Mouse (Mus musculus) B cell, adult 62 days (primary cell): Measurements from ENCODE around the gene Limk2. TPM values are rescaled to one million over a fixed set of nuclear protein-coding genes. Genes with fewer than 3 reads are reported as not detected.

Experiments
- total RNA-seq: library from RNA; stranded (reverse); gene quantifications from 4 replicates; pipeline ENCODE4 v1.2.4, GENCODE M21; 2023

Limk2 gene
- 76.5 to 81.8 TPM (median 80.0 TPM) in 4 replicates for total RNA-seq

GRCm38 (mm10) chr11:3408997-3409732 is at the start of gene Limk2:
TSS of gene Limk2 (minus strand) at chr11:3409189.

GRCm38 (mm10) chr11:3452167-3452639 is 43.2 kb upstream of the Limk2 start, which contains the start of gene Rnf185:
TSS of gene Rnf185 (minus strand) at chr11:3452363.

DNA sequence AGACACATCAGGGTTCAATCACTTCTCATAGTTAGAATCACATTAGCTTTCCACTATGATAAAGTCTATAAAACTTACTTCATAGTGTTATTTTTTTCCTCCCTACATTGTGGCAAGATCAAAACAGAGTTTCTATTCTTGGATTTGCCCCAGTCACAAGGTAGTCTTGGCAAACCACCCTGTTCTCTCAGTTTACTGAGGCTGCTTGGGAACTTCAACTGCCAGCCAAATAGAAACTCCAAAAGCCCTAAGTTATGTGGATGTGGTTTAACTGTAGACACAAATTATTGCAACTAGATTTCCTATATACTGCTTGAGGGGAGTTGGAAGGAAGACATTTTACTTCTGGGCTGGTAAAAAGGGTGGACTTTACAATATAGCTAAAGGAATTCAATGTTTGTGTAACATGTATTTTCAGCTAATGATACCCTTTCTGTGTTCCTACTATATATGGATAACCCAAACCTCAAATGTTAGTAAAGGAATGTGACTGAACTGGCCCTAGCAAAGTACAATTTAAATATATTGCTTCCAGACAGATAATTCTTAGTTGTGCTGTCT is 79.0 kb downstream of the Limk2 start, which contains the start of gene Pik3ip1:
Gene Pik3ip1, plus strand, starts transcription at position 511 of the 561 bp plus-strand sequence.

Other genes starting within 250 kb of the Limk2 start
- gene Sfi1, start 215.7 kb downstream of the Limk2 start, total RNA-seq: 162 to 228 TPM (median 199 TPM) in 4 replicates
- gene Eif4enif1, start 206.8 kb downstream of the Limk2 start, total RNA-seq: 90.2 to 104 TPM (median 97.4 TPM) in 4 replicates
- gene Drg1, start 142.8 kb downstream of the Limk2 start, total RNA-seq: 62.8 to 68.7 TPM (median 67.5 TPM) in 4 replicates
- 80.7 to 89.7 TPM (median 88.6 TPM) in 4 replicates for gene Patz1, start 120.3 kb downstream of the Limk2 start, total RNA-seq
- 255 to 281 TPM (median 262 TPM) in 4 replicates for gene Pik3ip1, start 78.8 kb downstream of the Limk2 start, total RNA-seq
- 21.5 to 26.9 TPM (median 23.4 TPM) in 4 replicates for gene Rnf185, start 43.2 kb upstream of the Limk2 start, total RNA-seq
- gene Pla2g3, start 79.1 kb upstream of the Limk2 start, total RNA-seq: not detected in 4 replicates
- not detected in 4 replicates for gene Inpp5j, start 95.6 kb upstream of the Limk2 start, total RNA-seq
- gene Selenom, start 105.5 kb upstream of the Limk2 start, total RNA-seq: 0.66 to 1.8 TPM (median 1.2 TPM) in 4 replicates
- gene Smtn, start 131.4 kb upstream of the Limk2 start, total RNA-seq: 1.0 to 3.2 TPM (median 2.3 TPM) in 4 replicates
- gene Morc2a, start 240.0 kb upstream of the Limk2 start, total RNA-seq: 62.7 to 80.1 TPM (median 63.5 TPM) in 4 replicates